18 mouse cellular contexts compared by ENCODE assay signal in the genomic region with DNA sequence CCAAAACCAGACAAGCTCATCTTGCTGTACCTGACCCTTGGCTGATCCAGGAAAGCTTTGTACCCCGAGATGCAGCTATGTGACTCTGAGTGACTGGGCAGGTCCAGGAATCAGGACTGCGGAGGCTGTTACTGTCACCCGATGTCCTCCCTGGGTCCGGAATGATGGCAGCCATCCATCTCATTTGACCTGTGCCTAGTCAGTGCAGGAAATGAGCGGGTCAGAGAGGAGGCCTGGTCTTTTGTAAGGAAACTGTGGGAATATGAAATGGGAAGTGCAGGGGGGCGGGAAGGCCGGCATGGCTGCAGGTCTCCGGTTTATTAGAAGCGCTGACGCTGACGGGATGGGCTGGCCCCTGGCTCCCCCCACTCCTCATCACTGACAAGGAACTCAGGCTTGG. TPM values are rescaled to one million over a fixed set of nuclear protein-coding genes. Genes with fewer than 3 reads are reported as not detected.
A peak's percentile ranks its signal among the peaks of the same experiment; 100 is the strongest.
DNase-seq lines count a peak whose midpoint lies in the region; ATAC-seq and TF ChIP-seq lines count a peak whose summit lies in the region.
"Had no signal": no experiment of that assay in that cellular context is flagged by ENCODE, and none has a peak within 500 bp of the region (broad histone marks: within the 10 kb centered on the region; RNA-seq: fewer than 3 reads in every experiment).

No protein-coding gene starts in this region.

- H3K27me3 ChIP-seq in liver, postnatal 0 days (ENCODE audit: insufficient read depth, low read length): no peaks in the 10 kb centered on the region
- H3K27me3 ChIP-seq in embryonic facial prominence, embryonic 10.5 days (replicated peaks; ENCODE audit: low read depth, poor library complexity, severe bottlenecking): no peaks in the 10 kb centered on the region
- H3K27me3 ChIP-seq: CH12.LX; heart, embryonic 15.5 days; hindbrain, embryonic 13.5 days; limb, embryonic 15.5 days; lung, embryonic 15.5 days had no signal

- no peak for TF ChIP-seq EP300 in liver, postnatal 0 days (IDR thresholded peaks at IDR 0.05; ENCODE audit: low read depth)

- peaks cover 14% of the 10 kb centered on the region for H3K4me1 ChIP-seq in liver, postnatal 0 days (ENCODE audit: insufficient read depth)
- H3K4me1 ChIP-seq in embryonic facial prominence, embryonic 10.5 days: peaks cover 44% of the 10 kb centered on the region

- H3K4me3 ChIP-seq in liver, postnatal 0 days (ENCODE audit: low read depth, low read length): no peak overlapping the region
- no peak overlapping the region for H3K4me3 ChIP-seq in embryonic facial prominence, embryonic 10.5 days
- H3K4me3 ChIP-seq: heart, embryonic 15.5 days; hindbrain, embryonic 13.5 days; limb, embryonic 15.5 days; lung, embryonic 15.5 days had no signal

- H3K4me2 ChIP-seq in liver, postnatal 0 days (ENCODE audit: low read depth, low read length): no peak overlapping the region
- H3K4me2 ChIP-seq: heart, embryonic 15.5 days; hindbrain, embryonic 13.5 days; limb, embryonic 15.5 days; lung, embryonic 15.5 days had no signal

- no peak for TF ChIP-seq CTCF in liver, postnatal 0 days (IDR thresholded peaks at IDR 0.05; ENCODE audit: low read depth)

- no peaks in the 10 kb centered on the region for H3K9me3 ChIP-seq in liver, postnatal 0 days (ENCODE audit: low read length)
- H3K9me3 ChIP-seq in embryonic facial prominence, embryonic 10.5 days: no peaks in the 10 kb centered on the region
- H3K9me3 ChIP-seq: heart, embryonic 15.5 days; hindbrain, embryonic 13.5 days; limb, embryonic 15.5 days; lung, embryonic 15.5 days had no signal

- WGBS in liver, postnatal 0 days (ENCODE audit: insufficient replicate concordance): 86% methylated on average over 11 of the region's 11 CpGs
- WGBS in embryonic facial prominence, embryonic 10.5 days: 74% methylated on average over 11 of the region's 11 CpGs

- H3K9ac ChIP-seq in liver, postnatal 0 days (replicated peaks): no peak overlapping the region
- H3K9ac ChIP-seq: forebrain, postnatal 0 days; heart, embryonic 15.5 days; hindbrain, embryonic 13.5 days; limb, embryonic 15.5 days; lung, embryonic 15.5 days had no signal

- ATAC-seq in liver, postnatal 0 days: no peak
- ATAC-seq: forebrain, postnatal 0 days; intestine, postnatal 0 days had no signal

- no peaks in the 10 kb centered on the region for H3K36me3 ChIP-seq in liver, postnatal 0 days (replicated peaks; ENCODE audit: insufficient read depth, low read length)
- no peaks in the 10 kb centered on the region for H3K36me3 ChIP-seq in embryonic facial prominence, embryonic 10.5 days (replicated peaks)
- H3K36me3 ChIP-seq: heart, embryonic 15.5 days; hindbrain, embryonic 13.5 days; limb, embryonic 15.5 days; lung, embryonic 15.5 days had no signal

- H3K27ac ChIP-seq in liver, postnatal 0 days (ENCODE audit: low read depth): no peak overlapping the region
- H3K27ac ChIP-seq in embryonic facial prominence, embryonic 10.5 days (replicated peaks): peak overlapping the region; percentile 21; the same call in 1 of the 2 replicates
- H3K27ac ChIP-seq: heart, embryonic 15.5 days; hindbrain, embryonic 13.5 days; limb, embryonic 15.5 days; lung, embryonic 15.5 days had no signal

- peak; percentile 26 for DNase-seq in adrenal gland, postnatal 14 days
- no peak for DNase-seq in adrenal gland, postnatal 25 days
- peak; percentile 20 for DNase-seq in liver
- no peak for DNase-seq in liver, postnatal 0 days
- no peak for DNase-seq in embryonic facial prominence, embryonic 10.5 days (ENCODE audit: low spot score)
- peak; percentile 48 to 72 for DNase-seq in kidney, postnatal 25 days
- no peak for DNase-seq in thymus, postnatal 25 days
- DNase-seq in cerebellum, adult 18-20 months: no peak
- DNase-seq: cerebellum, adult 11-12 months; forebrain, postnatal 0 days; right cerebral cortex, adult 18-20 months; thymus, postnatal 4 days had no signal

RNA-seq across cellular contexts. Expression of a gene that starts 45.4 kb away (rescaled TPM):
- 267 and 270 TPM in 2 replicates for total RNA-seq in adrenal gland, postnatal 14 days (2021)
- total RNA-seq in adrenal gland, postnatal 25 days (2021): 220 and 297 TPM in 2 replicates
- polyA plus RNA-seq in liver, postnatal 0 days (2015; fragmentation: Nextera tagmentation; extraction: Ambion mirVana): 128 and 143 TPM in 2 replicates
- 864 and 874 TPM in 2 replicates for polyA plus RNA-seq in embryonic facial prominence, embryonic 10.5 days (2016; fragmentation: Nextera tagmentation; extraction: Ambion mirVana)

Comparison
In these comparisons a context has a peak if more than half of its experiments do, and no peak if none do; other contexts are left out.
1. DNase-seq: peak in adrenal gland, postnatal 14 days (single experiment), liver (single experiment) and kidney, postnatal 25 days (2 of 2); none in adrenal gland, postnatal 25 days (single experiment), liver, postnatal 0 days (single experiment), embryonic facial prominence, embryonic 10.5 days (single experiment), thymus, postnatal 25 days (single experiment) and cerebellum, adult 18-20 months (0 of 2).